ENCODE assay signal across 9 mouse cellular contexts in genomic region chr16:57550088-57550487, GRCm38 (mm10). TPM values are rescaled to one million over a fixed set of nuclear protein-coding genes. Genes with fewer than 3 reads are reported as not detected.
A peak's percentile ranks its signal among the peaks of the same experiment; 100 is the strongest.
DNase-seq lines count a peak whose midpoint lies in the region; ATAC-seq lines count a peak whose summit lies in the region.
"Had no signal": no experiment of that assay in that cellular context is flagged by ENCODE, and none has a peak within 500 bp of the region (broad histone marks: within the 10 kb centered on the region; RNA-seq: fewer than 3 reads in every experiment).

No protein-coding gene starts in this region.

- peak; percentile 23 for DNase-seq in heart, adult 11 months
- DNase-seq in heart, postnatal 25 days (ENCODE audit: low spot score): no peak
- DNase-seq in neural tube, embryonic 11.5 days (ENCODE audit: low spot score): no peak
- no peak for DNase-seq in neural tube, embryonic 10.5 days (ENCODE audit: extremely low spot score, low spot score)
- no peak for DNase-seq in urinary bladder, postnatal 4 days (ENCODE audit: low spot score in 2 of 2)
- DNase-seq in testis, postnatal 10 days (ENCODE audit: low spot score): no peak
- DNase-seq: adrenal gland, postnatal 25 days had no signal

- H3K4me1 ChIP-seq in neural tube, embryonic 11.5 days (ENCODE audit: control insufficient read depth, insufficient read depth, low read length): no peaks in the 10 kb centered on the region
- H3K4me1 ChIP-seq in limb, embryonic 15.5 days: peaks cover 19% of the 10 kb centered on the region; the same call in 1 of the 2 replicates
- H3K4me1 ChIP-seq in stomach, embryonic 16.5 days (ENCODE audit: control insufficient read depth, insufficient read depth, low read length): peaks cover 23% of the 10 kb centered on the region

- peak overlapping the region; percentile 22; the same call in 1 of the 2 replicates for H3K4me3 ChIP-seq in neural tube, embryonic 11.5 days (ENCODE audit: low read depth, low read length)
- peak overlapping the region; percentile 78 for H3K4me3 ChIP-seq in limb, embryonic 15.5 days
- H3K4me3 ChIP-seq in stomach, embryonic 16.5 days (replicated peaks; ENCODE audit: low read length): peak overlapping the region; percentile 81

- intact Hi-C loops in heart, postnatal 25 days (cut with DNase I): loop anchor here (5.0 kb wide), 1 partner anchor 128 kb away; no protein-coding TSS in a partner anchor

- H3K36me3 ChIP-seq in neural tube, embryonic 11.5 days (ENCODE audit: control insufficient read depth, insufficient read depth, low read length): no peaks in the 10 kb centered on the region
- no peaks in the 10 kb centered on the region for H3K36me3 ChIP-seq in limb, embryonic 15.5 days
- H3K36me3 ChIP-seq in stomach, embryonic 16.5 days (ENCODE audit: control insufficient read depth, insufficient read depth, low read length): no peaks in the 10 kb centered on the region

- no peak overlapping the region for H3K27ac ChIP-seq in neural tube, embryonic 11.5 days (ENCODE audit: low read depth, low read length)
- peak overlapping the region; percentile 33 for H3K27ac ChIP-seq in limb, embryonic 15.5 days
- peak overlapping the region; percentile 64 for H3K27ac ChIP-seq in stomach, embryonic 16.5 days (ENCODE audit: low read length)

- no peaks in the 10 kb centered on the region for H3K27me3 ChIP-seq in neural tube, embryonic 11.5 days (ENCODE audit: control insufficient read depth, insufficient read depth, low read length)
- no peaks in the 10 kb centered on the region for H3K27me3 ChIP-seq in limb, embryonic 15.5 days
- H3K27me3 ChIP-seq in stomach, embryonic 16.5 days (ENCODE audit: control insufficient read depth, insufficient read depth, low read length): no peaks in the 10 kb centered on the region

- no peaks in the 10 kb centered on the region for H3K9me3 ChIP-seq in neural tube, embryonic 11.5 days (ENCODE audit: control insufficient read depth, low read length)
- H3K9me3 ChIP-seq in limb, embryonic 15.5 days: no peaks in the 10 kb centered on the region
- no peaks in the 10 kb centered on the region for H3K9me3 ChIP-seq in stomach, embryonic 16.5 days (replicated peaks; ENCODE audit: control insufficient read depth, low read length)

- WGBS in neural tube, embryonic 11.5 days: 43% methylated on average over 3 of the region's 3 CpGs
- 21% methylated on average over 3 of the region's 3 CpGs for WGBS in limb, embryonic 15.5 days
- 18% methylated on average over 3 of the region's 3 CpGs for WGBS in stomach, embryonic 16.5 days

- H3K4me2 ChIP-seq in neural tube, embryonic 11.5 days (ENCODE audit: low read depth): peak overlapping the region; percentile 68
- peak overlapping the region; percentile 85 for H3K4me2 ChIP-seq in limb, embryonic 15.5 days
- H3K4me2 ChIP-seq in stomach, embryonic 16.5 days (ENCODE audit: low read depth, low read length): peak overlapping the region; percentile 82

- no peak overlapping the region for H3K9ac ChIP-seq in neural tube, embryonic 11.5 days (ENCODE audit: low read length)
- no peak overlapping the region for H3K9ac ChIP-seq in limb, embryonic 15.5 days
- peak overlapping the region; percentile 69 for H3K9ac ChIP-seq in stomach, embryonic 16.5 days (ENCODE audit: low read length)

- no peak for ATAC-seq in neural tube, embryonic 11.5 days (ENCODE audit: insufficient read depth, low FRiP score, low TSS enrichment)
- ATAC-seq in limb, embryonic 15.5 days (ENCODE audit: insufficient number of reproducible peaks, low FRiP score, low TSS enrichment, low read depth): no peak
- ATAC-seq in stomach, embryonic 16.5 days (ENCODE audit: insufficient read depth, low FRiP score): no peak

RNA-seq across cellular contexts. Expression of gene Cmss1, which starts 56.6 kb away (rescaled TPM):
- total RNA-seq in heart, postnatal 25 days (2021): 10 to 100 TPM; 82.9 to 84.0 TPM
- polyA plus RNA-seq in neural tube, embryonic 11.5 days (2014; fragmentation: Nextera tagmentation; extraction: Ambion mirVana): 40.6 and 49.6 TPM in 2 replicates
- polyA plus RNA-seq in limb, embryonic 15.5 days (2015; fragmentation: Nextera tagmentation; extraction: Ambion mirVana): 37.0 and 41.8 TPM in 2 replicates
- 35.3 and 39.5 TPM in 2 replicates for polyA plus RNA-seq in stomach, embryonic 16.5 days (2015; fragmentation: Nextera tagmentation; extraction: Ambion mirVana)

Comparison
In these comparisons a context has a peak if more than half of its experiments do, and no peak if none do; other contexts are left out.
1. H3K4me3 ChIP-seq: peak in every context shown above with its lines; median percentile 81 in stomach, embryonic 16.5 days; 78 in limb, embryonic 15.5 days; 22 in neural tube, embryonic 11.5 days.